Mouse (Mus musculus) heart, embryonic 14.5 days (tissue): ENCODE data around the gene Kalrn. TPM values are rescaled to one million over a fixed set of nuclear protein-coding genes. Genes with fewer than 3 reads are reported as not detected.

Source experiments
- ATAC-seq: fragments of 200-750 bp; cut with Nextera tagmentation; 2 replicates; pipeline ENCODE4 v1.8.0; 2017; ENCODE audit warnings: low read depth, moderate TSS enrichment; ENCODE audit not compliant: insufficient number of reproducible peaks, insufficient read depth, low FRiP score
- H3K27ac ChIP-seq, 2 experiments: fragments of 200-500 bp in 1 of 2; fragments of 300-500 bp in 1 of 2; sonication (generic) in 1 of 2; replicated peaks in 1 of 2; 2 replicates each; pipeline ENCODE4 v1.5.1; 2012 to 2014; ENCODE audit warnings: low read depth in 2 of 2, low read length in 2 of 2, control low read depth in 1 of 2, mild to moderate bottlenecking in 1 of 2, mixed read lengths in 1 of 2; ENCODE audit not compliant: control insufficient read depth in 1 of 2, insufficient read depth in 1 of 2
- H3K27me3 ChIP-seq: fragments of 300-500 bp; sonication (generic); 2 replicates; pipeline ENCODE4 v1.6.1; 2014; ENCODE audit warnings: mild to moderate bottlenecking, low read length, control low read depth; ENCODE audit not compliant: control insufficient read depth, insufficient read depth
- H3K36me3 ChIP-seq: fragments of 300-500 bp; sonication (generic); 2 replicates; pipeline ENCODE4 v1.6.1; 2014; ENCODE audit warnings: mild to moderate bottlenecking, control low read depth, low read length, mixed read lengths; ENCODE audit not compliant: control insufficient read depth, insufficient read depth
- H3K4me1 ChIP-seq, 2 experiments: fragments of 200-500 bp in 1 of 2; fragments of 300-500 bp in 1 of 2; sonication (generic) in 1 of 2; 2 replicates each; pipeline ENCODE4 v1.6.1; 2012 to 2014; ENCODE audit warnings: low read length in 2 of 2, control low read depth in 1 of 2, mixed read lengths in 1 of 2; ENCODE audit not compliant: control insufficient read depth in 2 of 2, insufficient read depth in 2 of 2
- H3K4me2 ChIP-seq: fragments of 300-500 bp; sonication (generic); 2 replicates; pipeline ENCODE4 v1.6.1; 2014; ENCODE audit warnings: mild to moderate bottlenecking, low read length
- H3K4me3 ChIP-seq, 2 experiments: fragments of 200-500 bp in 1 of 2; fragments of 300-500 bp in 1 of 2; sonication (generic) in 1 of 2; 2 replicates each; pipeline ENCODE4 v1.5.1; 2012 to 2014; ENCODE audit warnings: low read length in 2 of 2, mild to moderate bottlenecking in 2 of 2, control low read depth in 1 of 2, low read depth in 1 of 2, moderate library complexity in 1 of 2; ENCODE audit not compliant: control insufficient read depth in 1 of 2, insufficient read depth in 1 of 2
- H3K9ac ChIP-seq: fragments of 300-500 bp; sonication (generic); 2 replicates; pipeline ENCODE4 v1.6.1; 2014; ENCODE audit warnings: mild to moderate bottlenecking, low read length
- H3K9me3 ChIP-seq: fragments of 300-500 bp; sonication (generic); 2 replicates; pipeline ENCODE4 v1.6.1; 2016; ENCODE audit warnings: low read length, control low read depth; ENCODE audit not compliant: control insufficient read depth
- WGBS: fragments of 180-500 bp; shearing (Covaris S2); extraction: QIAGEN DNeasy Blood & Tissue Kit; methylation state at CpG from one replicate; pipeline ENCODE4 v1.1.7; 2014; 5-methylcytosine and 5-hydroxymethylcytosine counted together
- polyA plus RNA-seq: library from polyadenylated mRNA; unstranded; fragments of >200 nt; fragmentation: Nextera tagmentation; extraction: Ambion mirVana; gene quantifications from 2 replicates; pipeline ENCODE4 v1.2.1, GENCODE M21; 2014

Gene Kalrn
- polyA plus RNA-seq, 1 experiment from 2014 or later = 33.4 TPM

GRCm38 (mm10) chr16:34484921-34485320 lies 88.4 kb downstream of the Kalrn start:
- Histone ChIP-seq H3K36me3 (no peaks in the 10 kb centered on the region), H3K9ac (no peak overlapping the region), H3K4me2 (no peak overlapping the region), H3K27me3 (no peaks in the 10 kb centered on the region), H3K9me3 (no peaks in the 10 kb centered on the region), H3K4me3 (no peak overlapping the region), H3K4me1 (peaks cover 23 to 25% of the 10 kb centered on the region in 2 experiments), H3K27ac (peak overlapping the region; percentile 83)
- no peak for ATAC-seq
- WGBS = 19% methylated on average over 3 of the region's 3 CpGs

- WGBS = 84% methylated on average over 1 of the region's 1 CpGs
- Histone ChIP-seq H3K4me3 (no peak overlapping the region), H3K27me3 (no peaks in the 10 kb centered on the region), H3K9ac (no peak overlapping the region), H3K9me3 (no peaks in the 10 kb centered on the region), H3K27ac (no peak overlapping the region), H3K4me1 (peaks cover 20 to 25% of the 10 kb centered on the region in 2 experiments), H3K4me2 (no peak overlapping the region), H3K36me3 (no peaks in the 10 kb centered on the region)
- no peak for ATAC-seq
Observed at GRCm38 (mm10) chr16:34484213-34484612, 89.1 kb downstream of the Kalrn start.

GRCm38 (mm10) chr16:34483716-34484115 lies 89.6 kb downstream of the Kalrn start:
- no peak for ATAC-seq
- H3K27ac ChIP-seq = no peak overlapping the region
- no peaks in the 10 kb centered on the region for H3K27me3 ChIP-seq
- no peak overlapping the region for H3K9ac ChIP-seq
- 85% methylated on average over 6 of the region's 6 CpGs for WGBS
- H3K4me1 ChIP-seq = peaks cover 18 to 29% of the 10 kb centered on the region in 2 experiments
- H3K36me3 ChIP-seq = no peaks in the 10 kb centered on the region
- H3K4me3 ChIP-seq = no peak overlapping the region
- no peak overlapping the region for H3K4me2 ChIP-seq
- no peaks in the 10 kb centered on the region for H3K9me3 ChIP-seq

- 73% methylated on average over 4 of the region's 4 CpGs for WGBS
- H3K27ac ChIP-seq = no peak overlapping the region
- no peak overlapping the region for H3K4me3 ChIP-seq
- peaks cover 21 to 38% of the 10 kb centered on the region in 2 experiments for H3K4me1 ChIP-seq
- no peak overlapping the region for H3K9ac ChIP-seq
- H3K9me3 ChIP-seq = no peaks in the 10 kb centered on the region
- no peak overlapping the region for H3K4me2 ChIP-seq
- H3K36me3 ChIP-seq = no peaks in the 10 kb centered on the region
- H3K27me3 ChIP-seq = no peaks in the 10 kb centered on the region
- no peak for ATAC-seq
Observed at GRCm38 (mm10) chr16:34474741-34475140, 98.6 kb downstream of the Kalrn start.

GRCm38 (mm10) chr16:34473891-34474290 lies 99.4 kb downstream of the Kalrn start:
- no peaks in the 10 kb centered on the region for H3K36me3 ChIP-seq
- no peak overlapping the region for H3K4me2 ChIP-seq
- H3K9me3 ChIP-seq = no peaks in the 10 kb centered on the region
- WGBS = 64% methylated on average over 4 of the region's 4 CpGs
- H3K9ac ChIP-seq = no peak overlapping the region
- no peak overlapping the region for H3K4me3 ChIP-seq
- no peak overlapping the region for H3K27ac ChIP-seq
- no peaks in the 10 kb centered on the region for H3K27me3 ChIP-seq
- H3K4me1 ChIP-seq = peaks cover 29 to 40% of the 10 kb centered on the region in 2 experiments
- no peak for ATAC-seq

GRCm38 (mm10) chr16:34471441-34471840 lies 101.9 kb downstream of the Kalrn start:
- H3K4me3 ChIP-seq = no peak overlapping the region

GRCm38 (mm10) chr16:34470343-34470742 lies 103.0 kb downstream of the Kalrn start:
- no peaks in the 10 kb centered on the region for H3K36me3 ChIP-seq
- no peaks in the 10 kb centered on the region for H3K9me3 ChIP-seq
- peak overlapping the region; percentile 36 to 72; a peak in 2 of 4 replicates for H3K27ac ChIP-seq
- no peak for ATAC-seq
- H3K4me1 ChIP-seq = peaks cover 42 to 60% of the 10 kb centered on the region in 2 experiments
- H3K4me3 ChIP-seq = no peak overlapping the region
- H3K27me3 ChIP-seq = no peaks in the 10 kb centered on the region
- 58% methylated on average over 5 of the region's 5 CpGs for WGBS
- no peak overlapping the region for H3K9ac ChIP-seq
- no peak overlapping the region for H3K4me2 ChIP-seq

More at GRCm38 (mm10) chr16:34471441-34471840, 101.9 kb downstream of the Kalrn start:
- Histone ChIP-seq H3K36me3 (no peaks in the 10 kb centered on the region), H3K4me1 (peaks cover 40 to 55% of the 10 kb centered on the region in 2 experiments), H3K9me3 (no peaks in the 10 kb centered on the region), H3K27me3 (no peaks in the 10 kb centered on the region), H3K27ac (no peak overlapping the region), H3K4me2 (no peak overlapping the region), H3K9ac (no peak overlapping the region)
- ATAC-seq = no peak
- 64% methylated on average over 4 of the region's 4 CpGs for WGBS

GRCm38 (mm10) chr16:34469277-34469868 lies 104.0 kb downstream of the Kalrn start:
- peak; percentile 74 for ATAC-seq
- Histone ChIP-seq H3K4me3 (no peak overlapping the region), H3K9ac (no peak overlapping the region), H3K27ac (peak overlapping the region; percentile 36 to 72; a peak in 3 of 4 replicates), H3K27me3 (no peaks in the 10 kb centered on the region), H3K36me3 (no peaks in the 10 kb centered on the region), H3K4me2 (peak overlapping the region; percentile 49), H3K4me1 (peaks cover 42 to 57% of the 10 kb centered on the region in 2 experiments), H3K9me3 (no peaks in the 10 kb centered on the region)
- WGBS = 32% methylated on average over 8 of the region's 8 CpGs
